Mouse (Mus musculus) heart, adult 8-10 months (tissue): ENCODE data around the gene Scn5a. TPM values are rescaled to one million over a fixed set of nuclear protein-coding genes. Genes with fewer than 3 reads are reported as not detected.

Experiments
- DNase-seq: peaks from one replicate; pipeline ENCODE4 v3.0.0; 2022; ENCODE audit warnings: low spot score
- total RNA-seq, 4 experiments: library from RNA; stranded (reverse); gene quantifications; 2 replicates each; pipeline ENCODE4 v1.2.4; 2022

Gene Scn5a
- total RNA-seq, 4 experiments from 2014 or later = 176 to 234 (median 203) TPM

- DNase-seq = no peak
Observed at GRCm38 (mm10) chr9:119460410-119460809, 118.4 kb downstream of the Scn5a start.

DNA sequence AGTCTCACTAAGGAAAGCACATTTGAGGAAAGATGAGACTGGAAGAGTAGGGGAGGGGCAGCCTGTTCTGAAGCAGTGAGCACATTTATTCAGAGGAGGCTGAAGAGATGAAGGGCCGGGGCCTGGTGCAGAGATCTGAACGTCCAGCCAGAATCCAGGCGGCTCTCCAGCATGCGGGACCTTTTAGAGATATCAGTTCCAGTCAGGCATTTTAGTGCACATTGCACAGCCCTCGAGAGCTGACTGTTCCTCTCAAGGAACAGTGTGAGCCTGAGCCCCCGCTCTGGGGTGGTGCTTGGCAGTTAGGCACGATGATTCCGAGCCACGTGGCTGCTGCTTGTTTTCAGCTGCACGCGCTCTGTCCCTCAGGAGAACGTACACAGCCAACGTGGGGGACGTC, 121.7 kb downstream of the Scn5a start:
- DNase-seq = no peak

- no peak for DNase-seq
Observed at GRCm38 (mm10) chr9:119455967-119456366, 122.8 kb downstream of the Scn5a start.

DNA sequence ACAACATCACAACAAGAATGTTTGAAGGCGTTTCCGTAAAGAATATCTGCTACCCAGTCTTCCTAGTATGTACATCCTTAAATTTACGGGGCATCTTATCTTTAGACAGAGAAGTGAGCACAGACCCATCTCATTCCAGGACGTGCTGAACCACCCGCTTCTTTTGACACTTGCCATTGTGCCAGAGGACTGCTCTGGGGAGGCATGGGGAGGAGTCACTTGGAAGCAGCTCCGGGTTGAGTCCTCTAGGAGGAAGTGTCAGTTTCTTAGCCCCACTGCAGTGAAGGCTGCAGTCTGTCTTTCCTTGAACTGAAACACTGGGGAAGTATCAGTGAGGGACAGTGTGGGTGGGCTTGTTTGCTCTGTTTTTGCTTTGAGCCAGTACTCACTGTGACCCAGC, 133.1 kb downstream of the Scn5a start:
- no peak for DNase-seq

- peak; percentile 96 for DNase-seq
Observed at GRCm38 (mm10) chr9:119444738-119445429, 133.9 kb downstream of the Scn5a start, which contains the start of gene Exog. Exog (plus strand) TSS chr9:119444943.

GRCm38 (mm10) chr9:119438498-119439000, 140.3 kb downstream of the Scn5a start:
- DNase-seq = no peak

DNA sequence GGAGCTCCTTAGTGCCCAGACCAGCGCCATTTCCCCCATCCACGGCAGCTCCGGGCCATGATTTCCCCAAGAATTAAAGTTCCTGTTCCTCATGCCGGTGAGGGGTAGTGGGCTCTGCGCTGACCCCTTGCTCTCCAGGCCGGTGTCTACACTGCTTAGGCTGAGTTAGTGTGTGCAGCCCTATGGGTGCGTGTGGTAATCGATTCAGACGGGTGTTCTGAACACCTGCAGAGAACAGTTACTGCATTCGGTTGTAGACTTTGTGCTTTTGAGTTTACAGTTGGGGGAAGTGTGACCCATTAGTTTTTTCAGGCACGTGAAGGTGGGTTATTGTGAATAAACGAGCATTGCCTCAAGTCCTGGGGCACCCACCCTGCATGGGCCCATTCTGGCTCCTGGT, 140.8 kb downstream of the Scn5a start:
- DNase-seq = no peak

GRCm38 (mm10) chr9:119435855-119436254, 143.0 kb downstream of the Scn5a start:
- no peak for DNase-seq

Other genes with a start within 250 kb of the Scn5a start
- 10 to 100 TPM; 75.1 to 88.4 (median 78.0) TPM for gene Acaa1a, start 239.3 kb downstream of the Scn5a start, total RNA-seq
- gene Myd88, start 237.6 kb downstream of the Scn5a start, total RNA-seq = 10 to 100 TPM; 10.7 to 12.5 (median 11.4) TPM
- gene Xylb, start 221.6 kb downstream of the Scn5a start, total RNA-seq = under 1 TPM; 0.25 to 0.41 (median 0.39) TPM
- gene Slc22a14, start 213.5 kb downstream of the Scn5a start, total RNA-seq = under 1 TPM in 2 of 4 experiments, not detected in 2; 0.31 to 0.47 TPM
- 1 to 10 TPM; 3.5 to 7.6 (median 5.4) TPM for gene Acvr2b, start 176.9 kb downstream of the Scn5a start, total RNA-seq
- 1 to 10 TPM; 2.4 to 3.3 (median 2.8) TPM for gene Exog, start 134.1 kb downstream of the Scn5a start, total RNA-seq
- 1 to 10 TPM in 1 of 4 experiments, under 1 TPM in 3; 0.65 to 1.0 (median 0.74) TPM for gene Scn10a, start 140.3 kb upstream of the Scn5a start, total RNA-seq
- gene Scn11a, start 246.4 kb upstream of the Scn5a start, total RNA-seq = under 1 TPM in 1 of 4 experiments, not detected in 3; 0.09 TPM